Mouse (Mus musculus): ENCODE results near the gene Rps27l.

GRCm38 (mm10) chr9:66937507-66937906, 8.4 kb upstream of the Rps27l start:
- TF ChIP-seq POLR2A (IDR thresholded peaks at IDR 0.05; ENCODE audit: control insufficient read depth in 1 of 2, insufficient read depth in 1 of 2, low read depth in 1 of 2, low read length in 2 of 2, poor library complexity in 1 of 2), result no peak
- TF ChIP-seq MXI1 (IDR thresholded peaks at IDR 0.05; ENCODE audit: low read depth, low read length), result no peak
- no peak for TF ChIP-seq ZC3H11A (IDR thresholded peaks at IDR 0.05; ENCODE audit: low read depth, low read length)
- no peak for TF ChIP-seq ETS1 (IDR thresholded peaks at IDR 0.05; ENCODE audit: low read depth, low read length)
- no peak for TF ChIP-seq NRF1 (IDR thresholded peaks at IDR 0.05; ENCODE audit: insufficient read depth, low read depth, low read length, poor library complexity, severe bottlenecking)
- TF ChIP-seq CTCF (IDR thresholded peaks at IDR 0.05 in 2 of 3, conservative IDR thresholded peaks at IDR 0.05 in 1 of 3; ENCODE audit: control insufficient read depth in 1 of 3, insufficient read depth in 1 of 3, low read depth in 2 of 3, low read length in 3 of 3, poor library complexity in 1 of 3, severe bottlenecking in 1 of 3), result no peak
- TF ChIP-seq UBTF (IDR thresholded peaks at IDR 0.05; ENCODE audit: borderline replicate concordance, insufficient read depth, low read depth, low read length), result no peak
- no peak for TF ChIP-seq BHLHE40 (IDR thresholded peaks at IDR 0.05; ENCODE audit: borderline replicate concordance, low read depth, low read length)
- TF ChIP-seq GATA1 (IDR thresholded peaks at IDR 0.05; ENCODE audit: low read depth, low read length), result no peak
- no peak for TF ChIP-seq MEF2A (IDR thresholded peaks at IDR 0.05; ENCODE audit: extremely low read depth, insufficient replicate concordance, low read depth, low read length, poor library complexity, severe bottlenecking)
- no peak for TF ChIP-seq JUND (IDR thresholded peaks at IDR 0.05; ENCODE audit: low read depth, low read length)
- TF ChIP-seq RAD21 (IDR thresholded peaks at IDR 0.05; ENCODE audit: low read depth, low read length), result no peak
- TF ChIP-seq MYC (IDR thresholded peaks at IDR 0.05; ENCODE audit: low read depth, low read length), result no peak

Data from MEL (cell line).